Mouse (Mus musculus): ENCODE data around the gene Adarb1.

Adarb1 gene

GRCm38 (mm10) chr10:77438021-77438420 is 20.0 kb upstream of the Adarb1 start:
- in situ Hi-C loops (cut with MboI; ENCODE audit: unreplicated experiment in 2 of 2): no loop called here

- in situ Hi-C loops (cut with MboI; ENCODE audit: unreplicated experiment in 2 of 2): no loop called here
These were observed 17.3 kb upstream of the Adarb1 start for GRCm38 (mm10) chr10:77435343-77435742.

- in situ Hi-C loops (cut with MboI; ENCODE audit: unreplicated experiment in 2 of 2): no loop called here
These were observed 16.5 kb upstream of the Adarb1 start for GRCm38 (mm10) chr10:77434457-77435151.

GRCm38 (mm10) chr10:77434076-77434456 is 16.0 kb upstream of the Adarb1 start:
- in situ Hi-C loops (cut with MboI; ENCODE audit: unreplicated experiment in 2 of 2): no loop called here

- in situ Hi-C loops (cut with MboI; ENCODE audit: unreplicated experiment in 2 of 2): no loop called here
These were observed 12.7 kb upstream of the Adarb1 start for GRCm38 (mm10) chr10:77430771-77431170.

- in situ Hi-C loops (cut with MboI; ENCODE audit: unreplicated experiment in 2 of 2): no loop called here
These were observed 11.9 kb upstream of the Adarb1 start for GRCm38 (mm10) chr10:77429921-77430320.

- in situ Hi-C loops (cut with MboI; ENCODE audit: unreplicated experiment in 2 of 2): no loop called here
These were observed 9.5 kb upstream of the Adarb1 start for GRCm38 (mm10) chr10:77427610-77428009.

GRCm38 (mm10) chr10:77420190-77420589 is 2.1 kb upstream of the Adarb1 start:
- in situ Hi-C loops (cut with MboI; ENCODE audit: unreplicated experiment in 2 of 2): no loop called here

GRCm38 (mm10) chr10:77417240-77418102 is 599 bp downstream of the Adarb1 start:
- in situ Hi-C loops (cut with MboI; ENCODE audit: unreplicated experiment in 2 of 2): no loop called here

GRCm38 (mm10) chr10:77416666-77417239 is 1.3 kb downstream of the Adarb1 start:
- in situ Hi-C loops (cut with MboI; ENCODE audit: unreplicated experiment in 2 of 2): no loop called here

GRCm38 (mm10) chr10:77415867-77416266 is 2.2 kb downstream of the Adarb1 start:
- in situ Hi-C loops (cut with MboI; ENCODE audit: unreplicated experiment in 2 of 2): no loop called here

GRCm38 (mm10) chr10:77413791-77414190 is 4.3 kb downstream of the Adarb1 start:
- in situ Hi-C loops (cut with MboI; ENCODE audit: unreplicated experiment in 2 of 2): no loop called here

GRCm38 (mm10) chr10:77409154-77409553 is 8.9 kb downstream of the Adarb1 start:
- in situ Hi-C loops (cut with MboI; ENCODE audit: unreplicated experiment in 2 of 2): no loop called here

- in situ Hi-C loops (cut with MboI; ENCODE audit: unreplicated experiment in 2 of 2): no loop called here
These were observed 9.8 kb downstream of the Adarb1 start for GRCm38 (mm10) chr10:77408241-77408640.

GRCm38 (mm10) chr10:77406486-77406885 is 11.6 kb downstream of the Adarb1 start:
- in situ Hi-C loops (cut with MboI; ENCODE audit: unreplicated experiment in 2 of 2): no loop called here

- in situ Hi-C loops (cut with MboI; ENCODE audit: unreplicated experiment in 2 of 2): no loop called here
These were observed 15.6 kb downstream of the Adarb1 start for GRCm38 (mm10) chr10:77402463-77402862.

- in situ Hi-C loops (cut with MboI; ENCODE audit: unreplicated experiment in 2 of 2): no loop called here
These were observed 17.0 kb downstream of the Adarb1 start for GRCm38 (mm10) chr10:77401039-77401438.

GRCm38 (mm10) chr10:77399938-77400337 is 18.1 kb downstream of the Adarb1 start:
- in situ Hi-C loops (cut with MboI; ENCODE audit: unreplicated experiment in 2 of 2): no loop called here

- in situ Hi-C loops (cut with MboI; ENCODE audit: unreplicated experiment in 2 of 2): no loop called here
These were observed 20.0 kb downstream of the Adarb1 start for GRCm38 (mm10) chr10:77398082-77398481.

GRCm38 (mm10) chr10:77397056-77397642 is 20.9 kb downstream of the Adarb1 start:
- in situ Hi-C loops (cut with MboI; ENCODE audit: unreplicated experiment in 2 of 2): no loop called here

- in situ Hi-C loops (cut with MboI; ENCODE audit: unreplicated experiment in 2 of 2): no loop called here
These were observed 22.1 kb downstream of the Adarb1 start for GRCm38 (mm10) chr10:77396015-77396414.
